Mouse (Mus musculus) ES-Bruce4 (cell line): ENCODE data around the gene Zfp846.

Source experiments
- CTCF ChIP-seq: IDR thresholded peaks from one replicate; pipeline ENCODE4 v1.8.1; 2011; ENCODE audit warnings: low read depth, low read length
- EP300 ChIP-seq: IDR thresholded peaks from 2 replicates; pipeline ENCODE4 v1.6.1; 2011; ENCODE audit warnings: low read depth, low read length; ENCODE audit not compliant: insufficient read depth
- POLR2A ChIP-seq: IDR thresholded peaks from one replicate; pipeline ENCODE4 v1.8.1; 2011; ENCODE audit warnings: low read length; ENCODE audit not compliant: insufficient read depth

GRCm38 (mm10) chr9:20639486-20639885 is 58.4 kb downstream of the Zfp846 start:
- no peak for TF ChIP-seq CTCF
- TF ChIP-seq POLR2A, result no peak
- TF ChIP-seq EP300, result no peak
